Mouse (Mus musculus) liver, embryonic 16.5 days (tissue): ENCODE measurements around the gene Zbtb7b. TPM values are rescaled to one million over a fixed set of nuclear protein-coding genes. Genes with fewer than 3 reads are reported as not detected.

Experiments
- ATAC-seq: fragments of 200-750 bp; cut with Nextera tagmentation; 2 replicates; pipeline ENCODE4 v1.8.0; 2017; ENCODE audit warnings: low read depth, mild to moderate bottlenecking, moderate number of reproducible peaks, moderate library complexity
- H3K27ac ChIP-seq: fragments of 300-500 bp; sonication (generic); 2 replicates; pipeline ENCODE4 v1.5.1; 2014; ENCODE audit warnings: mild to moderate bottlenecking, low read length
- H3K27me3 ChIP-seq: fragments of 300-500 bp; sonication (generic); 2 replicates; pipeline ENCODE4 v1.6.1; 2014; ENCODE audit warnings: low read depth, low read length, mixed read lengths; ENCODE audit not compliant: control insufficient read depth, insufficient read depth
- H3K36me3 ChIP-seq: fragments of 300-500 bp; sonication (generic); 2 replicates; pipeline ENCODE4 v1.6.1; 2014; ENCODE audit warnings: mild to moderate bottlenecking; ENCODE audit not compliant: control insufficient read depth, insufficient read depth
- H3K4me1 ChIP-seq: fragments of 300-500 bp; sonication (generic); 2 replicates; pipeline ENCODE4 v1.6.1; 2014; ENCODE audit warnings: low read depth, low read length, mixed read lengths; ENCODE audit not compliant: control insufficient read depth
- H3K4me2 ChIP-seq: fragments of 300-500 bp; sonication (generic); 2 replicates; pipeline ENCODE4 v1.6.1; 2014; ENCODE audit warnings: low read depth, low read length, mixed read lengths
- H3K4me3 ChIP-seq: fragments of 300-500 bp; sonication (generic); 2 replicates; pipeline ENCODE4 v1.5.1; 2014; ENCODE audit warnings: low read depth, mild to moderate bottlenecking, low read length
- H3K9ac ChIP-seq: fragments of 300-500 bp; sonication (generic); 2 replicates; pipeline ENCODE4 v1.6.1; 2014; ENCODE audit warnings: low read depth, low read length
- H3K9me3 ChIP-seq: fragments of 300-500 bp; sonication (generic); replicated peaks from 2 replicates; pipeline ENCODE4 v1.6.1; 2016; ENCODE audit warnings: low read length; ENCODE audit not compliant: control insufficient read depth
- WGBS: fragments of 180-500 bp; shearing (Covaris S2); extraction: QIAGEN DNeasy Blood & Tissue Kit; methylation state at CpG from one replicate; pipeline ENCODE4 v1.1.7; 2014; ENCODE audit not compliant: insufficient replicate concordance; 5-methylcytosine and 5-hydroxymethylcytosine counted together
- polyA plus RNA-seq: library from polyadenylated mRNA; unstranded; fragments of >200 nt; fragmentation: Nextera tagmentation; extraction: Ambion mirVana; gene quantifications from 2 replicates; pipeline ENCODE4 v1.2.1, GENCODE M21; 2015

Gene Zbtb7b
- polyA plus RNA-seq = 2.4 and 2.7 TPM in 2 replicates

GRCm38 (mm10) chr3:89394006-89394893 is at the start of gene Zbtb7b:
Zbtb7b (minus strand) TSS chr3:89394776.
- peaks cover 45% of the 10 kb centered on the region for H3K4me1 ChIP-seq
- peak within 1 kb of the TSS; percentile 71 for H3K4me3 ChIP-seq
- peak within 1 kb of the TSS; percentile 73 for H3K9ac ChIP-seq
- H3K4me2 ChIP-seq = peak within 1 kb of the TSS; percentile 99
- H3K27me3 ChIP-seq = peaks cover 31% of the 10 kb centered on the region
- peak within 1 kb of the TSS; percentile 89 for H3K27ac ChIP-seq
- H3K36me3 ChIP-seq = no peaks in the 10 kb centered on the region
- WGBS = 0% methylated on average over 42 of the region's 42 CpGs
- peak; percentile 40 for ATAC-seq
- H3K9me3 ChIP-seq = no peaks in the 10 kb centered on the region

GRCm38 (mm10) chr3:89440691-89441090 is 46.1 kb upstream of the Zbtb7b start:
- no peak overlapping the region for H3K9ac ChIP-seq
- H3K9me3 ChIP-seq = no peaks in the 10 kb centered on the region
- no peaks in the 10 kb centered on the region for H3K27me3 ChIP-seq
- no peak overlapping the region for H3K4me3 ChIP-seq
- H3K27ac ChIP-seq = no peak overlapping the region
- H3K4me2 ChIP-seq = no peak overlapping the region
- peaks cover 14% of the 10 kb centered on the region for H3K4me1 ChIP-seq
- H3K36me3 ChIP-seq = no peaks in the 10 kb centered on the region
- WGBS = 78% methylated on average over 2 of the region's 2 CpGs
- no peak for ATAC-seq

GRCm38 (mm10) chr3:89437269-89437668 is 42.7 kb upstream of the Zbtb7b start:
- H3K4me3 ChIP-seq = peak overlapping the region; percentile 61
- peak overlapping the region; percentile 59; the same call in 1 of the 2 replicates for H3K27ac ChIP-seq
- no peak for ATAC-seq
- H3K36me3 ChIP-seq = peaks cover 15% of the 10 kb centered on the region
- peaks cover 14% of the 10 kb centered on the region for H3K4me1 ChIP-seq
- WGBS = 22% methylated on average over 5 of the region's 5 CpGs
- H3K9me3 ChIP-seq = no peaks in the 10 kb centered on the region
- H3K27me3 ChIP-seq = no peaks in the 10 kb centered on the region
- peak overlapping the region; percentile 74 for H3K4me2 ChIP-seq
- H3K9ac ChIP-seq = peak overlapping the region; percentile 69

GRCm38 (mm10) chr3:89436176-89437113 is 41.9 kb upstream of the Zbtb7b start, which contains the start of gene Pbxip1:
Pbxip1 (plus strand) TSS chr3:89436706.
- Histone ChIP-seq H3K4me2 (peak within 1 kb of the TSS; percentile 74), H3K9ac (peak within 1 kb of the TSS; percentile 69), H3K9me3 (no peaks in the 10 kb centered on the region), H3K4me3 (peak within 1 kb of the TSS; percentile 61), H3K27ac (peak within 1 kb of the TSS; percentile 59), H3K27me3 (no peaks in the 10 kb centered on the region), H3K36me3 (peaks cover 17% of the 10 kb centered on the region), H3K4me1 (peaks cover 18% of the 10 kb centered on the region)
- 4% methylated on average over 16 of the region's 16 CpGs for WGBS
- peak; percentile 81 for ATAC-seq

- Histone ChIP-seq H3K9ac (no peak overlapping the region), H3K36me3 (peaks cover 17% of the 10 kb centered on the region), H3K4me2 (no peak overlapping the region), H3K27ac (no peak overlapping the region), H3K4me1 (peaks cover 28% of the 10 kb centered on the region), H3K4me3 (no peak overlapping the region), H3K27me3 (no peaks in the 10 kb centered on the region), H3K9me3 (no peaks in the 10 kb centered on the region)
- no peak for ATAC-seq
- 82% methylated on average over 7 of the region's 7 CpGs for WGBS
Observed at GRCm38 (mm10) chr3:89435041-89435440, 40.5 kb upstream of the Zbtb7b start.

GRCm38 (mm10) chr3:89434532-89434931 is 40.0 kb upstream of the Zbtb7b start:
- 80% methylated on average over 11 of the region's 11 CpGs for WGBS
- no peak overlapping the region for H3K9ac ChIP-seq
- H3K9me3 ChIP-seq = no peaks in the 10 kb centered on the region
- no peak overlapping the region for H3K4me2 ChIP-seq
- ATAC-seq = no peak
- no peak overlapping the region for H3K27ac ChIP-seq
- H3K36me3 ChIP-seq = peaks cover 17% of the 10 kb centered on the region
- no peaks in the 10 kb centered on the region for H3K27me3 ChIP-seq
- H3K4me1 ChIP-seq = peaks cover 31% of the 10 kb centered on the region
- H3K4me3 ChIP-seq = no peak overlapping the region

GRCm38 (mm10) chr3:89432606-89433005 is 38.0 kb upstream of the Zbtb7b start:
- no peak overlapping the region for H3K27ac ChIP-seq
- H3K27me3 ChIP-seq = no peaks in the 10 kb centered on the region
- no peaks in the 10 kb centered on the region for H3K9me3 ChIP-seq
- H3K4me3 ChIP-seq = no peak overlapping the region
- no peak overlapping the region for H3K4me2 ChIP-seq
- H3K9ac ChIP-seq = no peak overlapping the region
- peaks cover 24% of the 10 kb centered on the region for H3K36me3 ChIP-seq
- no peak for ATAC-seq
- H3K4me1 ChIP-seq = peaks cover 31% of the 10 kb centered on the region
- WGBS = 82% methylated on average over 7 of the region's 8 CpGs

- peak within 1 kb of the TSS; percentile 91 for H3K4me2 ChIP-seq
- WGBS = 2% methylated on average over 68 of the region's 68 CpGs
- H3K27ac ChIP-seq = peak within 1 kb of the TSS; percentile 86
- peak within 1 kb of the TSS; percentile 94 for H3K9ac ChIP-seq
- H3K9me3 ChIP-seq = no peaks in the 10 kb centered on the region
- peaks cover 30% of the 10 kb centered on the region for H3K4me1 ChIP-seq
- peak; percentile 98 for ATAC-seq
- peak within 1 kb of the TSS; percentile 91 for H3K4me3 ChIP-seq
- H3K36me3 ChIP-seq = peaks cover 36% of the 10 kb centered on the region
- H3K27me3 ChIP-seq = no peaks in the 10 kb centered on the region
Observed at GRCm38 (mm10) chr3:89430171-89431159, 35.9 kb upstream of the Zbtb7b start, which contains the start of gene Pygo2. Pygo2 (plus strand) TSS chr3:89430214.
